Mouse (Mus musculus) hindbrain, postnatal 0 days (tissue): Measurements from ENCODE around the gene Frrs1. TPM values are rescaled to one million over a fixed set of nuclear protein-coding genes. Genes with fewer than 3 reads are reported as not detected.
A peak's percentile ranks its signal among the peaks of the same experiment; 100 is the strongest.

ENCODE experiments used
- ATAC-seq: fragments of 200-750 bp; cut with Nextera tagmentation; 2 replicates; pipeline ENCODE4 v1.8.0; 2017; ENCODE audit warnings: mild to moderate bottlenecking, moderate TSS enrichment, moderate library complexity
- DNase-seq: peaks from one replicate; pipeline ENCODE4 v3.0.0-alpha.2; 2015; ENCODE audit warnings: low spot score
- H3K27ac ChIP-seq: fragments of 300-500 bp; sonication (generic); 2 replicates; pipeline ENCODE4 v1.5.1; 2014; ENCODE audit warnings: mild to moderate bottlenecking
- H3K27me3 ChIP-seq: fragments of 300-500 bp; sonication (generic); 2 replicates; pipeline ENCODE4 v1.6.1; 2014; ENCODE audit warnings: low read length, mixed read lengths; ENCODE audit not compliant: insufficient read depth
- H3K36me3 ChIP-seq: fragments of 300-500 bp; sonication (generic); 2 replicates; pipeline ENCODE4 v1.6.1; 2014; ENCODE audit warnings: low read length, mixed read lengths; ENCODE audit not compliant: insufficient read depth
- H3K4me1 ChIP-seq: fragments of 300-500 bp; sonication (generic); 2 replicates; pipeline ENCODE4 v1.6.1; 2014; ENCODE audit warnings: antibody characterized with exemption, low read length, mixed read lengths; ENCODE audit not compliant: insufficient read depth
- H3K4me2 ChIP-seq: fragments of 300-500 bp; sonication (generic); 2 replicates; pipeline ENCODE4 v1.6.1; 2014; ENCODE audit warnings: low read depth, mild to moderate bottlenecking, low read length, moderate library complexity, mixed read lengths
- H3K4me3 ChIP-seq: fragments of 300-500 bp; sonication (generic); 2 replicates; pipeline ENCODE4 v1.5.1; 2014; ENCODE audit warnings: low read length
- H3K9ac ChIP-seq: fragments of 300-500 bp; sonication (generic); replicated peaks from 2 replicates; pipeline ENCODE4 v1.6.1; 2014; ENCODE audit warnings: mild to moderate bottlenecking, low read length, moderate library complexity, mixed read lengths
- H3K9me3 ChIP-seq: fragments of 300-500 bp; sonication (generic); 2 replicates; pipeline ENCODE4 v1.6.1; 2016; ENCODE audit warnings: low read length, mixed read lengths
- CTCF ChIP-seq: IDR thresholded peaks from 2 replicates; pipeline ENCODE4 v1.5.1; 2016; ENCODE audit warnings: antibody characterized with exemption, control low read depth, low read depth
- WGBS: fragments of 180-500 bp; shearing (Covaris S2); extraction: QIAGEN DNeasy Blood & Tissue Kit; methylation state at CpG from one replicate; pipeline ENCODE4 v1.1.7; 2014; 5-methylcytosine and 5-hydroxymethylcytosine counted together
- polyA plus RNA-seq: library from polyadenylated mRNA; unstranded; fragments of >200 nt; fragmentation: Nextera tagmentation; extraction: Ambion mirVana; gene quantifications from 2 replicates; pipeline ENCODE4 v1.2.1, GENCODE M21; 2015
- total RNA-seq: library from RNA; depleted of rRNA; stranded (reverse); fragments of >200 nt; gene quantifications from 2 replicates; pipeline ENCODE4 v1.2.3, GENCODE M21; 2014

The Frrs1 gene
- total and polyA plus RNA-seq, 2 experiments from 2014 or later = 4.1 to 6.0 TPM

DNA sequence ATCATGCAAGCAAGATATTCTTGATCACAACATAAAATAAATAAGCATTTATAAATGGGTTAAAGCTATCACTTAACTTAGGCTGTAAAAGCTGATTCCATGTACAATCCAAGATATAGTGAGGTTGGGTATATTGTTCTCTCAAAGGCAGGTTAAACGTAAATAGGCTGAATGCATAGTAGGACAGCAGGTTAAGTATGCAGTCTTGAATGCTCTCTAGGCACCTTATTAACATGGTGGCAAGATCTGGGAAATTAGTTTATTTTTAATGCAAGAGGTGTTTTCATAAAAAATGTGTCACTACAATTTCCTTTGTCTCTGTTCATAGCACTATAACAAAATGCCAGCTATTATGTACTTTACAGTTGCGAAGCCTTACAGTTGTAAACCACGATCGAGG, 23.9 kb upstream of the Frrs1 start:
- H3K27ac ChIP-seq = 0 out of 2 replicates have a peak overlapping the region, but pooled peaks have one; percentile 54
- ATAC-seq (no peak; the same call in 1 of the 2 replicates), DNase-seq (no peak)
- TF ChIP-seq CTCF = no peak
- H3K9ac ChIP-seq = no peak overlapping the region; the same call in 1 of the 2 replicates
- peak overlapping the region; percentile 80 for H3K4me2 ChIP-seq
- H3K4me1 ChIP-seq = no peaks in the 10 kb centered on the region
- H3K9me3 ChIP-seq = no peaks in the 10 kb centered on the region
- no peaks in the 10 kb centered on the region; the same call in 1 of the 2 replicates for H3K27me3 ChIP-seq
- no peaks in the 10 kb centered on the region for H3K36me3 ChIP-seq
- H3K4me3 ChIP-seq = peak overlapping the region; percentile 34; the same call in 1 of the 2 replicates
- WGBS = 67% methylated on average over 4 of the region's 4 CpGs

DNA sequence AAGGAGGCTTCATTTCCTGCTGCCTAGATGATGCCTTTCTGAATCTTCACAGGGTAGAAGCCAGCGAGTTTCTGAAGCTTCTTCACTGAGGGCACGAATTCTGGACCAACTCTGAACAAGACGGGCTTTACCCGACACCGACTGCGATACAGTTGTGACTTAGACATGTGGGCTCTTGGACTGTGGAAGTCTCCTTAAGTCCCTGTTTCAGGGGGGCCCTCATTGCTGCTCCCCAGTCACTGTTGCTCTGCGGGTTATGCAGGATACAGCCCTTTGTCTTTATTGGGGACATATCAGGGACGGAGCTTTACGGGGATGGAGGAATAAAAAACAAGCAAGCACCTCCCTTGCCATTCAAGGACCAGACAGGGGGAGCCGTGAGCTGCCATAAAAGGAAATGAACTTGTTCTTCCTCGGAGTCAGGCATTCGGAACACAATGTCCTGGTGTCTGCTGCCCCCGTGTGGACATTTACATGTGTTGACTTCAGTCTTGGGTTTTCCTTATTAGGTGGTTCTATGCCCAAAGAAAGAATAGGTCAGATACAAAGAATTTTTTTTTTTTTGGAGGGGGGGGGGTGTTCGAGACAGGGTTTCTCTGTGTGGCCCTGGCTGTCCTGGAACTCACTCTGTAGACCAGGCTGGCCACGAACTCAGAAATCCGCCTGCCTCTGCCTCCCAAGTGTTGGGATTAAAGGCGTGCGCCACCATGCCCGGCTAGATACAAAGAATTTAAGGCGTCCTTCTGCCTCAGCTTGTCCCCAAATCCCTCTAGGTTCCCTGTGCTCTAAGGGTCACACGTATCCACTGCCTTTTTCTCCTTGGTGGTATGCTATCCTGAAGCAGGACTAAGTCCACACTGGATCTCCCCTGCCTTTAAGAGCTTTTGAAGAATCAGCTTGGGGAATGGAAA, 23.2 kb upstream of the Frrs1 start:
- peak; percentile 89 for TF ChIP-seq CTCF
- Histone ChIP-seq H3K9ac (peak overlapping the region; percentile 48), H3K27ac (peak overlapping the region; percentile 54; the same call in 1 of the 2 replicates), H3K36me3 (no peaks in the 10 kb centered on the region), H3K9me3 (no peaks in the 10 kb centered on the region), H3K4me2 (peak overlapping the region; percentile 80), H3K4me3 (peak overlapping the region; percentile 34), H3K27me3 (no peaks in the 10 kb centered on the region; the same call in 1 of the 2 replicates), H3K4me1 (no peaks in the 10 kb centered on the region)
- DNase-seq = peak; percentile 96
- 25% methylated on average over 21 of the region's 21 CpGs for WGBS
- peak; percentile 89 for ATAC-seq

DNA sequence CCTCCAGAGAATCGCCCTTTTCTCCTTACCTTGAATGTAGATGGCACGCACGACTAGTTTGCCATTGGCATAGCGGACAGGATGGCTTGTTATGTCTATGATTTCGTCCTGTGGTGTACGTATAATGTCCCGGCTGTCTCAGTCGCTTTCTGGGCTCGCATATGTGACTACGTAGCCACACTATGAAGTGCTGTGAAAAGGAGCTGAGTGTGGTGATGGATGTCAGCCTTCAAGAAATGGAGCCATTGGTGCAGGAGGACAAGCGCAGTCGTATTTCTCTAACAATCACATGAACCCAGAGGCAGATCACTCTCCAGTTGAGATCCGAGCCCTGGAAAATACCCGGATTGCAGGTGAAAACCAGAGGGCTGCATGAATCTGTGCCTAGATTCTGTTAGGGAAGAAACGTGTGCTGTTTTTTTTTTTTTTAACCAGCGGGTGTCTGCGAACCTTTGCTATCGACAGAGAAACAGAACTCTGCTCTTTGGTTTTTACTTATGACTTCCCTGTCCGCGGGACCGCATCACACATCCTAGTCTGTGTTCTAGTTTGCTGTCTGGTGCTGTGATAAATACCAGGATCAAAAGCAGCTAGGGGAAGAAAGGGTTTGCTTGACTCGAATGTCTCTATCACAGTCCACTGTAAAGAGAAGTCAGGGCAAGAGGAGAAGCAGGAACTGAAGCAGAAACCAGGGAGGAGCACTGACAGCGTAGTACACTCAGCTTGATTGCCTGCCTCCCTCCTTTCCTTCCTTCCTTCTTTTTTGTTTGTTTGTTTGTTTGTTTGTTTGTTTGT, 22.4 kb upstream of the Frrs1 start:
- Histone ChIP-seq H3K4me1 (no peaks in the 10 kb centered on the region), H3K27ac (no peak overlapping the region), H3K4me3 (no peak overlapping the region), H3K36me3 (no peaks in the 10 kb centered on the region), H3K4me2 (no peak overlapping the region), H3K9me3 (no peaks in the 10 kb centered on the region), H3K9ac (no peak overlapping the region), H3K27me3 (no peaks in the 10 kb centered on the region; the same call in 1 of the 2 replicates)
- TF ChIP-seq CTCF = no peak
- ATAC-seq (no peak), DNase-seq (no peak)
- WGBS = 83% methylated on average over 23 of the region's 23 CpGs

DNA sequence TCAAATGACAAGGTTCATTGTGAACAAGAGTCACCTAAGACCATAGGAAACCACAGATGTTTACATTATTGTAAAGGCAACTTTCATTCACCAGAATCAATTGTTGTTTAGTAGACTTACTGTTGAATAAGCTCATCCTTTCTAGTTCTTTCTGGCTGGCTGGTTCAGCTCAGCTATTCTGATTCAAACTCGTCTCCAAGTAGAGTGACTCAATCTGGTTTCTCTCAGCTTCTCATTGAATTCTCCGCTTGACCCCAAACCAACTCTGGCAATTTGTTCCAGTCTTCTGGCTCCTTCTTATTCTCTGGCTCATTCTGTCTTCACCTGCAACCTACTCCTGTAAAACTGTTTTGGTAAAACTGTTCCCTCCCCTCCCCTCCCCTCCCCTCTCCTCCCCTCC, 18.0 kb upstream of the Frrs1 start:
- no peak overlapping the region for H3K9ac ChIP-seq

DNA sequence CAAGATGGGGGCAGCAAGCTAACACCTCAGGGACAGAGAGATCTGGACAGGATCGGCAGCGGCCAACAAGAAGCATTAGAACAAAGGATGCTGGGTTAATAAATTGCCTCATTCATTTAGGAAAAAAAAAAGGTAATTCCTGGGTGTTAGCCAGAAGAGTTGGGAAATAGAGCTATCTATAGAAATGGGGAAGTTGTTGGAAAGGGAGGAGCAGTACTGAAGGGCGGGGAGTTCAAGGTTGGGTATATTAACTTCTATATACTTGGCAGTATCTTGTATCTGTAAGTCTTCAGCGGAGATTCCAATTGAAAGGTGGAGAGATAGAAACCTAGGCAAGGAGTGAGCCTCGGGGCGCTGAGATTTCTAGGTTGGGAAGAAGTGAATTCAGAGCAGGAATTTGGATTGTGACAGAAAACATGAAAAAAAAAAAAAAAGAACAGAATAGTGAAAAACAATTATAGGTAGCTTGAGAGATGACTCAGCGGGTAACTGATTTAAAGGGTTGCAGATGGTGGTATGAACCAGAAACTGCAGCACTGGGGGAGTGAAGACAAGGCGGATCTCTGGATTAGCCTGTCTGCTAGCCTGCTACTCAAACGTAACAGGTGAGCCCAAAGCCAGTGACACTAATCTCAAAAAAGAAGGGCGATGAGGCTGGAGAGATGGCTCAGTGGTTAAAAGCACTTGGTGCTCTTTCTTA, 14.2 kb upstream of the Frrs1 start:
- WGBS = 90% methylated on average over 10 of the region's 10 CpGs
- H3K9me3 ChIP-seq = no peaks in the 10 kb centered on the region
- no peak for TF ChIP-seq CTCF
- H3K9ac ChIP-seq = no peak overlapping the region
- no peak for ATAC-seq
- H3K36me3 ChIP-seq = no peaks in the 10 kb centered on the region
- no peaks in the 10 kb centered on the region for H3K27me3 ChIP-seq
- no peak overlapping the region for H3K27ac ChIP-seq
- no peaks in the 10 kb centered on the region for H3K4me1 ChIP-seq
- H3K4me3 ChIP-seq = no peak overlapping the region
- DNase-seq = no peak
- no peak overlapping the region for H3K4me2 ChIP-seq

More for the DNA sequence above, 18.0 kb upstream of the Frrs1 start:
- ATAC-seq (no peak), DNase-seq (no peak)
- no peaks in the 10 kb centered on the region for H3K9me3 ChIP-seq
- H3K36me3 ChIP-seq = no peaks in the 10 kb centered on the region
- H3K27ac ChIP-seq = no peak overlapping the region
- H3K27me3 ChIP-seq = no peaks in the 10 kb centered on the region
- H3K4me2 ChIP-seq = no peak overlapping the region
- TF ChIP-seq CTCF = no peak
- no peaks in the 10 kb centered on the region for H3K4me1 ChIP-seq
- 74% methylated on average over 2 of the region's 2 CpGs for WGBS
- no peak overlapping the region for H3K4me3 ChIP-seq

DNA sequence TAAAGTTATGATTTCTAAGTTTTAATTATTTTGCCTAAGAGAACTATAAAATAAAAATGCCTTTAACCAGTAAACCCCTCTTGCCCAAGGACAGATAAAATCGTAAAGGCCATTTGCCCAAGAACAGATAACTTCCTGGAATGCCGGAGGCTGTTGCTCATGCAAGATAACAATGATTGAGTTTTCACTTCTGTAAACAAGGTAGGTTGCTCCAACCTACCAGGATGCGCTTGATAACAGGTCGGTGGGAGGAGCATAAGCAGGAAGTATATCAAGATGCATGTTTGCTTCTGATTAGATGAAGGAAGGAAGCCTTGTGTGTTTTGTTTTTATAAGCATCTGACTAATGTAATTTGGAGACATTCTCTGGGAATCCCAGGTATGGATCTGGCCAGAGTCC, 13.2 kb upstream of the Frrs1 start:
- Histone ChIP-seq H3K4me1 (no peaks in the 10 kb centered on the region), H3K4me2 (no peak overlapping the region), H3K9me3 (no peaks in the 10 kb centered on the region), H3K4me3 (no peak overlapping the region), H3K27ac (no peak overlapping the region), H3K9ac (no peak overlapping the region), H3K27me3 (no peaks in the 10 kb centered on the region), H3K36me3 (no peaks in the 10 kb centered on the region)
- DNase-seq (no peak), ATAC-seq (no peak)
- no peak for TF ChIP-seq CTCF
- WGBS = 92% methylated on average over 4 of the region's 4 CpGs
